Comparison of ENCODE assay signal across 8 mouse cellular contexts in genomic region chr2:122701871-122702180, GRCm38 (mm10). TPM values are rescaled to one million over a fixed set of nuclear protein-coding genes. Genes with fewer than 3 reads are reported as not detected.
DNase-seq lines count a peak whose midpoint lies in the region; ATAC-seq and TF ChIP-seq lines count a peak whose summit lies in the region.

No protein-coding gene starts in this region.

- peak overlapping the region; percentile 75 for H3K4me2 ChIP-seq in heart, embryonic 12.5 days
- H3K4me2 ChIP-seq in forebrain, embryonic 15.5 days (replicated peaks) = peak overlapping the region; percentile 88
- peak overlapping the region; percentile 76 for H3K4me2 ChIP-seq in liver, embryonic 11.5 days
- H3K4me2 ChIP-seq in stomach, embryonic 15.5 days = peak overlapping the region; percentile 71

- under 1% methylated on average over 15 of the region's 15 CpGs for WGBS in heart, embryonic 12.5 days
- under 1% methylated on average over 15 of the region's 15 CpGs for WGBS in forebrain, embryonic 15.5 days
- WGBS in liver, embryonic 11.5 days = under 1% methylated on average over 15 of the region's 15 CpGs
- 0% methylated on average over 15 of the region's 15 CpGs for WGBS in stomach, embryonic 15.5 days

- no peaks in the 10 kb centered on the region for H3K9me3 ChIP-seq in heart, embryonic 12.5 days (replicated peaks)
- H3K9me3 ChIP-seq in ES-Bruce4 (replicated peaks; ENCODE audit: control insufficient read depth, insufficient read depth, low read length, poor library complexity, severe bottlenecking) = no peaks in the 10 kb centered on the region
- H3K9me3 ChIP-seq in forebrain, embryonic 15.5 days = no peaks in the 10 kb centered on the region
- no peaks in the 10 kb centered on the region for H3K9me3 ChIP-seq in liver, embryonic 11.5 days (ENCODE audit: control insufficient read depth, low read length)
- no peaks in the 10 kb centered on the region for H3K9me3 ChIP-seq in stomach, embryonic 15.5 days

- no peak for DNase-seq in heart, postnatal 36 days
- DNase-seq in liver, embryonic 11.5 days (ENCODE audit: low spot score) = no peak
- DNase-seq in cerebellum, postnatal 10 days = no peak
- no peak for DNase-seq in embryo, embryonic 10.5 days (ENCODE audit: low spot score)

- peak overlapping the region; percentile 65; the same call in 1 of the 2 replicates for H3K27ac ChIP-seq in heart, embryonic 12.5 days (ENCODE audit: poor library complexity, severe bottlenecking)
- H3K27ac ChIP-seq in ES-Bruce4 (ENCODE audit: insufficient read depth, low read length) = no peak overlapping the region
- no peak overlapping the region for H3K27ac ChIP-seq in forebrain, embryonic 15.5 days (replicated peaks)
- no peak overlapping the region for H3K27ac ChIP-seq in liver, embryonic 11.5 days (ENCODE audit: low read depth, low read length)
- H3K27ac ChIP-seq in stomach, embryonic 15.5 days = no peak overlapping the region

- H3K27me3 ChIP-seq in heart, embryonic 12.5 days (replicated peaks) = no peaks in the 10 kb centered on the region; the same call in 1 of the 2 replicates
- H3K27me3 ChIP-seq in ES-Bruce4 (ENCODE audit: control insufficient read depth, insufficient read depth, low read length, poor library complexity, severe bottlenecking) = peaks cover 2% of the 10 kb centered on the region
- no peaks in the 10 kb centered on the region for H3K27me3 ChIP-seq in forebrain, embryonic 15.5 days
- H3K27me3 ChIP-seq in liver, embryonic 11.5 days (replicated peaks; ENCODE audit: control insufficient read depth, insufficient read depth, low read length) = peaks cover 13% of the 10 kb centered on the region
- H3K27me3 ChIP-seq in stomach, embryonic 15.5 days (replicated peaks) = no peaks in the 10 kb centered on the region

- peaks cover 7% of the 10 kb centered on the region for H3K4me1 ChIP-seq in heart, embryonic 12.5 days (replicated peaks)
- no peaks in the 10 kb centered on the region for H3K4me1 ChIP-seq in ES-Bruce4 (ENCODE audit: control insufficient read depth, insufficient read depth, low read length)
- peaks cover 18% of the 10 kb centered on the region for H3K4me1 ChIP-seq in forebrain, embryonic 15.5 days
- no peaks in the 10 kb centered on the region; the same call in 1 of the 2 replicates for H3K4me1 ChIP-seq in liver, embryonic 11.5 days (replicated peaks; ENCODE audit: control insufficient read depth, insufficient read depth, low read length)
- no peaks in the 10 kb centered on the region for H3K4me1 ChIP-seq in stomach, embryonic 15.5 days

- TF ChIP-seq EP300 in ES-Bruce4 (IDR thresholded peaks at IDR 0.05; ENCODE audit: insufficient read depth, low read depth, low read length) = no peak

- no peaks in the 10 kb centered on the region for H3K36me3 ChIP-seq in heart, embryonic 12.5 days
- H3K36me3 ChIP-seq in ES-Bruce4 (ENCODE audit: control insufficient read depth, insufficient read depth, low read length, poor library complexity, severe bottlenecking) = no peaks in the 10 kb centered on the region
- no peaks in the 10 kb centered on the region for H3K36me3 ChIP-seq in forebrain, embryonic 15.5 days
- H3K36me3 ChIP-seq in liver, embryonic 11.5 days (ENCODE audit: control insufficient read depth, insufficient read depth, low read length) = no peaks in the 10 kb centered on the region
- H3K36me3 ChIP-seq in stomach, embryonic 15.5 days = no peaks in the 10 kb centered on the region

- no peak for ATAC-seq in heart, embryonic 12.5 days (ENCODE audit: insufficient number of reproducible peaks, low FRiP score)
- no peak for ATAC-seq in forebrain, embryonic 15.5 days (replicated peaks)
- no peak for ATAC-seq in liver, embryonic 11.5 days (replicated peaks; ENCODE audit: low FRiP score)
- ATAC-seq in stomach, embryonic 15.5 days (ENCODE audit: insufficient read depth, low FRiP score, low read depth) = no peak

- TF ChIP-seq CTCF in ES-Bruce4 (IDR thresholded peaks at IDR 0.05; ENCODE audit: low read depth, low read length) = no peak

- peak overlapping the region; percentile 86 for H3K4me3 ChIP-seq in heart, embryonic 12.5 days
- peak overlapping the region; percentile 65 for H3K4me3 ChIP-seq in ES-Bruce4 (ENCODE audit: low read depth, low read length)
- H3K4me3 ChIP-seq in forebrain, embryonic 15.5 days = peak overlapping the region; percentile 92
- H3K4me3 ChIP-seq in liver, embryonic 11.5 days (ENCODE audit: low read depth, low read length) = peak overlapping the region; percentile 62
- H3K4me3 ChIP-seq in stomach, embryonic 15.5 days (replicated peaks) = peak overlapping the region; percentile 80

- peak overlapping the region; percentile 91 for H3K9ac ChIP-seq in heart, embryonic 12.5 days
- peak overlapping the region; percentile 89 for H3K9ac ChIP-seq in ES-Bruce4 (ENCODE audit: low read depth, poor library complexity, severe bottlenecking)
- peak overlapping the region; percentile 88 for H3K9ac ChIP-seq in forebrain, embryonic 15.5 days (replicated peaks)
- H3K9ac ChIP-seq in liver, embryonic 11.5 days (ENCODE audit: low read depth, low read length) = peak overlapping the region; percentile 59
- H3K9ac ChIP-seq in stomach, embryonic 15.5 days = peak overlapping the region; percentile 65

- TF ChIP-seq POLR2A in ES-Bruce4 (IDR thresholded peaks at IDR 0.05; ENCODE audit: insufficient read depth, low read length) = no peak

- intact Hi-C loops in heart, postnatal 36 days (cut with DNase I) = loop anchor here (2.0 kb wide), 1 partner anchor 37 kb away; the partner anchor contains the start of gene Bloc1s6

RNA-seq across cellular contexts. Expression of gene Slc30a4, which starts 0.6 kb away (rescaled TPM):
- polyA plus RNA-seq in heart, embryonic 12.5 days (2016; fragmentation: Nextera tagmentation; extraction: Ambion mirVana) = 9.8 and 10.0 TPM in 2 replicates
- 1 to 10 TPM; 8.3 to 9.6 TPM for total RNA-seq in heart, postnatal 36 days (2021)
- polyA plus RNA-seq in ES-Bruce4 (2011; ENCODE audit: insufficient read depth, insufficient read length, low read depth, missing spikeins) = 8.2 and 9.6 TPM in 2 replicates
- polyA plus RNA-seq in forebrain, embryonic 15.5 days (2015; fragmentation: Nextera tagmentation; extraction: Ambion mirVana) = 6.9 and 7.9 TPM in 2 replicates
- polyA plus RNA-seq in liver, embryonic 11.5 days (2014; fragmentation: Nextera tagmentation; extraction: Ambion mirVana) = 3.3 and 3.7 TPM in 2 replicates
- polyA plus RNA-seq in stomach, embryonic 15.5 days (2015; fragmentation: Nextera tagmentation; extraction: Ambion mirVana) = 9.3 and 9.6 TPM in 2 replicates

RNA-seq across cellular contexts. Expression of gene Bloc1s6, which starts 36.5 kb away (rescaled TPM):
- 34.3 and 38.1 TPM in 2 replicates for polyA plus RNA-seq in heart, embryonic 12.5 days (2016; fragmentation: Nextera tagmentation; extraction: Ambion mirVana)
- 10 to 100 TPM; 23.7 to 27.0 TPM for total RNA-seq in heart, postnatal 36 days (2021)
- 34.8 and 37.5 TPM in 2 replicates for polyA plus RNA-seq in ES-Bruce4 (2011; ENCODE audit: insufficient read depth, insufficient read length, low read depth, missing spikeins)
- polyA plus RNA-seq in forebrain, embryonic 15.5 days (2015; fragmentation: Nextera tagmentation; extraction: Ambion mirVana) = 89.0 and 89.4 TPM in 2 replicates
- polyA plus RNA-seq in liver, embryonic 11.5 days (2014; fragmentation: Nextera tagmentation; extraction: Ambion mirVana) = 42.8 and 44.1 TPM in 2 replicates
- polyA plus RNA-seq in stomach, embryonic 15.5 days (2015; fragmentation: Nextera tagmentation; extraction: Ambion mirVana) = 43.4 and 50.0 TPM in 2 replicates
